In genomic region chr6:59155636-59156035, GRCm38 (mm10) we compare ENCODE assay signal across 27 mouse cellular contexts. TPM values are rescaled to one million over a fixed set of nuclear protein-coding genes. Genes with fewer than 3 reads are reported as not detected.
A peak's percentile ranks its signal among the peaks of the same experiment; 100 is the strongest.
DNase-seq lines count a peak whose midpoint lies in the region; ATAC-seq and TF ChIP-seq lines count a peak whose summit lies in the region.
"Had no signal": no experiment of that assay in that cellular context is flagged by ENCODE, and none has a peak within 500 bp of the region (broad histone marks: within the 10 kb centered on the region; RNA-seq: fewer than 3 reads in every experiment).

No protein-coding gene starts in this region.

- H3K9me3 ChIP-seq in forebrain, embryonic 15.5 days, result no peaks in the 10 kb centered on the region
- no peaks in the 10 kb centered on the region for H3K9me3 ChIP-seq in forebrain, embryonic 10.5 days
- H3K9me3 ChIP-seq in lung, embryonic 16.5 days (ENCODE audit: control insufficient read depth, low read length), result no peaks in the 10 kb centered on the region
- H3K9me3 ChIP-seq: embryonic facial prominence, embryonic 13.5 days; kidney, embryonic 15.5 days; limb, embryonic 10.5 days; liver, embryonic 15.5 days had no signal

- peak overlapping the region; percentile 38; the same call in 1 of the 2 replicates for H3K27ac ChIP-seq in forebrain, embryonic 15.5 days (replicated peaks)
- H3K27ac ChIP-seq in forebrain, embryonic 10.5 days, result no peak overlapping the region
- no peak overlapping the region for H3K27ac ChIP-seq in lung, embryonic 16.5 days (ENCODE audit: low read length)
- H3K27ac ChIP-seq: embryonic facial prominence, embryonic 13.5 days; kidney, embryonic 15.5 days; left cerebral cortex, adult 2 months; limb, embryonic 10.5 days; liver, embryonic 15.5 days; macrophage had no signal

- 54% methylated on average over 1 of the region's 1 CpGs for WGBS in forebrain, embryonic 15.5 days
- WGBS in forebrain, embryonic 10.5 days, result 82% methylated on average over 1 of the region's 1 CpGs
- WGBS in lung, embryonic 16.5 days, result 26% methylated on average over 1 of the region's 1 CpGs
- WGBS in lung, adult 2 months, result 61% methylated on average over 1 of the region's 1 CpGs

- no peaks in the 10 kb centered on the region for H3K36me3 ChIP-seq in forebrain, embryonic 15.5 days
- H3K36me3 ChIP-seq in forebrain, embryonic 10.5 days (replicated peaks), result no peaks in the 10 kb centered on the region
- H3K36me3 ChIP-seq in lung, embryonic 16.5 days (ENCODE audit: control insufficient read depth, insufficient read depth, low read length), result no peaks in the 10 kb centered on the region
- H3K36me3 ChIP-seq: embryonic facial prominence, embryonic 13.5 days; kidney, embryonic 15.5 days; limb, embryonic 10.5 days; liver, embryonic 15.5 days had no signal

- H3K4me2 ChIP-seq in forebrain, embryonic 15.5 days (replicated peaks), result no peak overlapping the region
- H3K4me2 ChIP-seq in lung, embryonic 16.5 days (ENCODE audit: low read depth, low read length), result no peak overlapping the region
- H3K4me2 ChIP-seq: embryonic facial prominence, embryonic 13.5 days; heart, embryonic 11.5 days; kidney, embryonic 15.5 days; liver, embryonic 15.5 days had no signal

- DNase-seq in forebrain, embryonic 10.5 days (ENCODE audit: extremely low spot score, low spot score), result no peak
- DNase-seq in lung, adult 2 months, result no peak
- peak; percentile 14 for DNase-seq in brain, embryonic 18.5 days (ENCODE audit: low read depth, low spot score)
- peak; percentile 29 for DNase-seq in layer of hippocampus, adult 9-10 months (ENCODE audit: low spot score)
- no peak for DNase-seq in urinary bladder, postnatal 4 days (ENCODE audit: low spot score in 2 of 2)
- no peak for DNase-seq in gastrocnemius, adult 18-20 months (ENCODE audit: low spot score)
- DNase-seq: adrenal gland, postnatal 25 days; cerebellum, adult 8-10 months; cerebellum, postnatal 36 days; embryo, embryonic 11 days; gastrocnemius, postnatal 10 days; kidney, adult 11 months; kidney, postnatal 36 days; liver; thymus, adult 18-20 months; thymus, postnatal 36 days had no signal

- no peaks in the 10 kb centered on the region for H3K27me3 ChIP-seq in forebrain, embryonic 15.5 days
- H3K27me3 ChIP-seq in forebrain, embryonic 10.5 days (ENCODE audit: poor library complexity, severe bottlenecking), result no peaks in the 10 kb centered on the region
- H3K27me3 ChIP-seq in lung, embryonic 16.5 days (ENCODE audit: control insufficient read depth, insufficient read depth, low read depth, low read length), result no peaks in the 10 kb centered on the region
- H3K27me3 ChIP-seq: embryonic facial prominence, embryonic 13.5 days; kidney, embryonic 15.5 days; liver, embryonic 15.5 days had no signal

- no peak for TF ChIP-seq CTCF in lung, adult 2 months (IDR thresholded peaks at IDR 0.05; ENCODE audit: insufficient read depth, low read length)

- H3K4me1 ChIP-seq in forebrain, embryonic 15.5 days, result peaks cover 9% of the 10 kb centered on the region
- no peaks in the 10 kb centered on the region for H3K4me1 ChIP-seq in forebrain, embryonic 10.5 days
- no peaks in the 10 kb centered on the region for H3K4me1 ChIP-seq in lung, embryonic 16.5 days (replicated peaks; ENCODE audit: control insufficient read depth, insufficient read depth, low read length)
- H3K4me1 ChIP-seq in lung, adult 2 months (ENCODE audit: control insufficient read depth, insufficient read depth, low read length), result no peaks in the 10 kb centered on the region
- H3K4me1 ChIP-seq: embryonic facial prominence, embryonic 13.5 days; kidney, embryonic 15.5 days; limb, embryonic 10.5 days; liver, embryonic 15.5 days had no signal

- no peak overlapping the region for H3K9ac ChIP-seq in forebrain, embryonic 15.5 days (replicated peaks)
- H3K9ac ChIP-seq in lung, embryonic 16.5 days (ENCODE audit: low read length), result no peak overlapping the region
- H3K9ac ChIP-seq: embryonic facial prominence, embryonic 13.5 days; kidney, embryonic 15.5 days; liver, embryonic 15.5 days had no signal

- no peak for TF ChIP-seq POLR2A in lung, adult 2 months (IDR thresholded peaks at IDR 0.05; ENCODE audit: borderline replicate concordance, extremely low read depth, low read depth, low read length)

- ATAC-seq in forebrain, embryonic 15.5 days (replicated peaks), result peak; percentile 83
- ATAC-seq in lung, embryonic 16.5 days (ENCODE audit: low read depth), result peak; percentile 74
- ATAC-seq: CD4-positive, CD25-positive, alpha-beta regulatory T cell, adult 4 months had no signal

- no peak overlapping the region for H3K4me3 ChIP-seq in forebrain, embryonic 15.5 days
- H3K4me3 ChIP-seq in forebrain, embryonic 10.5 days, result no peak overlapping the region
- H3K4me3 ChIP-seq in lung, embryonic 16.5 days (ENCODE audit: low read length), result no peak overlapping the region
- no peak overlapping the region for H3K4me3 ChIP-seq in lung, adult 2 months (replicated peaks; ENCODE audit: extremely low read depth, low read depth, low read length)
- H3K4me3 ChIP-seq: embryonic facial prominence, embryonic 13.5 days; erythroblast, embryonic 14.5 days; kidney, embryonic 15.5 days; left cerebral cortex, adult 2 months; limb, embryonic 10.5 days; liver, embryonic 15.5 days had no signal

RNA-seq across cellular contexts. Expression of gene Tigd2, which starts 53.0 kb away (rescaled TPM):
- polyA plus RNA-seq in forebrain, embryonic 15.5 days (2015; fragmentation: Nextera tagmentation; extraction: Ambion mirVana), result 7.9 and 8.2 TPM in 2 replicates
- 9.3 and 10.1 TPM in 2 replicates for polyA plus RNA-seq in forebrain, embryonic 10.5 days (2016; fragmentation: Nextera tagmentation; extraction: Ambion mirVana)
- 12.1 and 12.6 TPM in 2 replicates for polyA plus RNA-seq in lung, embryonic 16.5 days (2015; fragmentation: Nextera tagmentation; extraction: Ambion mirVana)
- polyA plus RNA-seq in lung, adult 2 months (2012; rRNA removed), result 3.5 and 4.0 TPM in 2 replicates
- 10 to 100 TPM in 1 of 2 experiments, 1 to 10 TPM in 1; 9.8 to 10.2 TPM for total RNA-seq in gastrocnemius, adult 18-20 months (2021)

Comparison
In these comparisons a context has a peak if more than half of its experiments do, and no peak if none do; other contexts are left out.
1. DNase-seq: peak in brain, embryonic 18.5 days (single experiment) and layer of hippocampus, adult 9-10 months (single experiment); none in forebrain, embryonic 10.5 days (single experiment), lung, adult 2 months (single experiment), urinary bladder, postnatal 4 days (0 of 2) and gastrocnemius, adult 18-20 months (single experiment).